Mouse (Mus musculus): ENCODE results near the gene Slc3a1. TPM values are rescaled to one million over a fixed set of nuclear protein-coding genes. Genes with fewer than 3 reads are reported as not detected.
A peak's percentile ranks its signal among the peaks of the same experiment; 100 is the strongest.

Slc3a1 gene
- polyA plus RNA-seq, 1 experiment from 2014 or later, result 0.16 TPM

GRCm38 (mm10) chr17:84999636-85000035 lies 28.5 kb upstream of the Slc3a1 start:
- H3K36me3 ChIP-seq (ENCODE audit: control insufficient read depth, insufficient read depth, low read length), result peaks cover 5% of the 10 kb centered on the region
- H3K4me1 ChIP-seq (ENCODE audit: control insufficient read depth, insufficient read depth, low read length), result no peaks in the 10 kb centered on the region
- WGBS, result 93% methylated on average over 10 of the region's 10 CpGs
- no peaks in the 10 kb centered on the region for H3K27me3 ChIP-seq (ENCODE audit: control insufficient read depth, insufficient read depth, low read length)
- H3K9me3 ChIP-seq (ENCODE audit: control insufficient read depth, low read length), result no peaks in the 10 kb centered on the region
- no peak overlapping the region for H3K4me3 ChIP-seq (ENCODE audit: low read depth, low read length)
- ATAC-seq (ENCODE audit: insufficient number of reproducible peaks, low FRiP score, low TSS enrichment, low read depth) (no peak), DNase-seq (ENCODE audit: low spot score) (no peak)
- no peak overlapping the region for H3K27ac ChIP-seq (replicated peaks; ENCODE audit: low read depth, low read length)
- H3K9ac ChIP-seq (ENCODE audit: low read length), result no peak overlapping the region
- no peak overlapping the region for H3K4me2 ChIP-seq (ENCODE audit: low read depth, severe bottlenecking)

GRCm38 (mm10) chr17:85013485-85013884 lies 14.7 kb upstream of the Slc3a1 start:
- no peak overlapping the region for H3K27ac ChIP-seq (replicated peaks; ENCODE audit: low read depth, low read length)
- H3K4me2 ChIP-seq (ENCODE audit: low read depth, severe bottlenecking), result no peak overlapping the region
- H3K27me3 ChIP-seq (ENCODE audit: control insufficient read depth, insufficient read depth, low read length), result no peaks in the 10 kb centered on the region
- H3K9ac ChIP-seq (ENCODE audit: low read length), result no peak overlapping the region
- ATAC-seq (ENCODE audit: insufficient number of reproducible peaks, low FRiP score, low TSS enrichment, low read depth) (no peak), DNase-seq (ENCODE audit: low spot score) (no peak)
- no peak overlapping the region for H3K4me3 ChIP-seq (ENCODE audit: low read depth, low read length)
- H3K4me1 ChIP-seq (ENCODE audit: control insufficient read depth, insufficient read depth, low read length), result no peaks in the 10 kb centered on the region
- peaks cover 2% of the 10 kb centered on the region; the same call in 1 of the 2 replicates for H3K36me3 ChIP-seq (ENCODE audit: control insufficient read depth, insufficient read depth, low read length)
- H3K9me3 ChIP-seq (ENCODE audit: control insufficient read depth, low read length), result no peaks in the 10 kb centered on the region
- WGBS, result 82% methylated on average over 6 of the region's 6 CpGs

- no peak for ATAC-seq (ENCODE audit: insufficient number of reproducible peaks, low FRiP score, low TSS enrichment, low read depth)
Measured at GRCm38 (mm10) chr17:85014632-85015031, 13.5 kb upstream of the Slc3a1 start.

GRCm38 (mm10) chr17:85018344-85018743 lies 9.8 kb upstream of the Slc3a1 start:
- DNase-seq (ENCODE audit: low spot score) (no peak), ATAC-seq (ENCODE audit: insufficient number of reproducible peaks, low FRiP score, low TSS enrichment, low read depth) (no peak)
- Histone ChIP-seq H3K27ac (replicated peaks; ENCODE audit: low read depth, low read length) (no peak overlapping the region), H3K36me3 (ENCODE audit: control insufficient read depth, insufficient read depth, low read length) (no peaks in the 10 kb centered on the region), H3K4me1 (ENCODE audit: control insufficient read depth, insufficient read depth, low read length) (no peaks in the 10 kb centered on the region), H3K4me2 (ENCODE audit: low read depth, severe bottlenecking) (no peak overlapping the region), H3K9me3 (ENCODE audit: control insufficient read depth, low read length) (no peaks in the 10 kb centered on the region), H3K4me3 (ENCODE audit: low read depth, low read length) (no peak overlapping the region), H3K9ac (ENCODE audit: low read length) (no peak overlapping the region), H3K27me3 (ENCODE audit: control insufficient read depth, insufficient read depth, low read length) (no peaks in the 10 kb centered on the region)
- 87% methylated on average over 3 of the region's 3 CpGs for WGBS

More at GRCm38 (mm10) chr17:85014632-85015031, 13.5 kb upstream of the Slc3a1 start:
- no peak overlapping the region for H3K9ac ChIP-seq (ENCODE audit: low read length)
- WGBS, result 83% methylated on average over 3 of the region's 3 CpGs
- H3K27me3 ChIP-seq (ENCODE audit: control insufficient read depth, insufficient read depth, low read length), result no peaks in the 10 kb centered on the region
- H3K27ac ChIP-seq (replicated peaks; ENCODE audit: low read depth, low read length), result no peak overlapping the region
- H3K4me2 ChIP-seq (ENCODE audit: low read depth, severe bottlenecking), result no peak overlapping the region
- DNase-seq (ENCODE audit: low spot score), result no peak
- no peak overlapping the region for H3K4me3 ChIP-seq (ENCODE audit: low read depth, low read length)
- no peaks in the 10 kb centered on the region for H3K9me3 ChIP-seq (ENCODE audit: control insufficient read depth, low read length)
- no peaks in the 10 kb centered on the region for H3K4me1 ChIP-seq (ENCODE audit: control insufficient read depth, insufficient read depth, low read length)
- peaks cover 2% of the 10 kb centered on the region; the same call in 1 of the 2 replicates for H3K36me3 ChIP-seq (ENCODE audit: control insufficient read depth, insufficient read depth, low read length)

GRCm38 (mm10) chr17:85018794-85019193 lies 9.4 kb upstream of the Slc3a1 start:
- WGBS, result 84% methylated on average over 5 of the region's 5 CpGs
- H3K9ac ChIP-seq (ENCODE audit: low read length), result no peak overlapping the region
- H3K4me3 ChIP-seq (ENCODE audit: low read depth, low read length), result no peak overlapping the region
- ATAC-seq (ENCODE audit: insufficient number of reproducible peaks, low FRiP score, low TSS enrichment, low read depth) (no peak), DNase-seq (ENCODE audit: low spot score) (no peak)
- no peaks in the 10 kb centered on the region for H3K4me1 ChIP-seq (ENCODE audit: control insufficient read depth, insufficient read depth, low read length)
- H3K9me3 ChIP-seq (ENCODE audit: control insufficient read depth, low read length), result no peaks in the 10 kb centered on the region
- H3K4me2 ChIP-seq (ENCODE audit: low read depth, severe bottlenecking), result no peak overlapping the region
- H3K27ac ChIP-seq (replicated peaks; ENCODE audit: low read depth, low read length), result no peak overlapping the region
- no peaks in the 10 kb centered on the region for H3K36me3 ChIP-seq (ENCODE audit: control insufficient read depth, insufficient read depth, low read length)
- H3K27me3 ChIP-seq (ENCODE audit: control insufficient read depth, insufficient read depth, low read length), result no peaks in the 10 kb centered on the region

GRCm38 (mm10) chr17:85020343-85020742 lies 7.8 kb upstream of the Slc3a1 start:
- Histone ChIP-seq H3K9ac (ENCODE audit: low read length) (no peak overlapping the region), H3K27me3 (ENCODE audit: control insufficient read depth, insufficient read depth, low read length) (no peaks in the 10 kb centered on the region), H3K27ac (replicated peaks; ENCODE audit: low read depth, low read length) (no peak overlapping the region), H3K4me3 (ENCODE audit: low read depth, low read length) (no peak overlapping the region), H3K4me1 (ENCODE audit: control insufficient read depth, insufficient read depth, low read length) (no peaks in the 10 kb centered on the region), H3K4me2 (ENCODE audit: low read depth, severe bottlenecking) (no peak overlapping the region), H3K36me3 (ENCODE audit: control insufficient read depth, insufficient read depth, low read length) (no peaks in the 10 kb centered on the region), H3K9me3 (ENCODE audit: control insufficient read depth, low read length) (no peaks in the 10 kb centered on the region)
- DNase-seq (ENCODE audit: low spot score) (no peak), ATAC-seq (ENCODE audit: insufficient number of reproducible peaks, low FRiP score, low TSS enrichment, low read depth) (no peak)
- WGBS, result 84% methylated on average over 3 of the region's 3 CpGs

GRCm38 (mm10) chr17:85023247-85024167 lies 4.7 kb upstream of the Slc3a1 start:
- H3K27ac ChIP-seq (replicated peaks; ENCODE audit: low read depth, low read length), result no peak overlapping the region
- no peaks in the 10 kb centered on the region for H3K27me3 ChIP-seq (ENCODE audit: control insufficient read depth, insufficient read depth, low read length)
- H3K4me1 ChIP-seq (ENCODE audit: control insufficient read depth, insufficient read depth, low read length), result no peaks in the 10 kb centered on the region
- no peaks in the 10 kb centered on the region for H3K9me3 ChIP-seq (ENCODE audit: control insufficient read depth, low read length)
- H3K9ac ChIP-seq (ENCODE audit: low read length), result no peak overlapping the region
- H3K36me3 ChIP-seq (ENCODE audit: control insufficient read depth, insufficient read depth, low read length), result no peaks in the 10 kb centered on the region
- no peak for ATAC-seq (ENCODE audit: insufficient number of reproducible peaks, low FRiP score, low TSS enrichment, low read depth)
- peak; percentile 70 for DNase-seq (ENCODE audit: low spot score)
- WGBS, result 76% methylated on average over 22 of the region's 22 CpGs
- no peak overlapping the region for H3K4me3 ChIP-seq (ENCODE audit: low read depth, low read length)
- H3K4me2 ChIP-seq (ENCODE audit: low read depth, severe bottlenecking), result no peak overlapping the region

GRCm38 (mm10) chr17:85024237-85024636 lies 3.9 kb upstream of the Slc3a1 start:
- H3K9me3 ChIP-seq (ENCODE audit: control insufficient read depth, low read length), result no peaks in the 10 kb centered on the region
- ATAC-seq (ENCODE audit: insufficient number of reproducible peaks, low FRiP score, low TSS enrichment, low read depth), result no peak
- WGBS, result 88% methylated on average over 8 of the region's 8 CpGs

More at GRCm38 (mm10) chr17:85024237-85024636, 3.9 kb upstream of the Slc3a1 start:
- Histone ChIP-seq H3K4me2 (ENCODE audit: low read depth, severe bottlenecking) (no peak overlapping the region), H3K9ac (ENCODE audit: low read length) (no peak overlapping the region), H3K36me3 (ENCODE audit: control insufficient read depth, insufficient read depth, low read length) (no peaks in the 10 kb centered on the region), H3K4me3 (ENCODE audit: low read depth, low read length) (no peak overlapping the region), H3K27me3 (ENCODE audit: control insufficient read depth, insufficient read depth, low read length) (no peaks in the 10 kb centered on the region), H3K4me1 (ENCODE audit: control insufficient read depth, insufficient read depth, low read length) (no peaks in the 10 kb centered on the region), H3K27ac (replicated peaks; ENCODE audit: low read depth, low read length) (no peak overlapping the region)
- DNase-seq (ENCODE audit: low spot score), result no peak

All from limb, embryonic 11.5 days (tissue).